Mouse (Mus musculus): ENCODE data around the gene Adk. TPM values are rescaled to one million over a fixed set of nuclear protein-coding genes. Genes with fewer than 3 reads are reported as not detected.

Adk gene
- total and polyA plus RNA-seq, 3 experiments: 69.0 to 479 (median 102) TPM

- no peaks in the 10 kb centered on the region for H3K27me3 ChIP-seq (ENCODE audit: control insufficient read depth in 1 of 2, insufficient read depth in 2 of 2, low read length in 2 of 2)
- peaks cover 7 to 15% of the 10 kb centered on the region in 2 experiments for H3K4me1 ChIP-seq (ENCODE audit: control insufficient read depth in 1 of 2, insufficient read depth in 2 of 2, low read length in 2 of 2)
- no peak overlapping the region for H3K9ac ChIP-seq (ENCODE audit: control insufficient read depth, low read depth, low read length, poor library complexity, severe bottlenecking)
- H3K9me3 ChIP-seq (replicated peaks; ENCODE audit: insufficient read depth, low read length): no peaks in the 10 kb centered on the region
- H3K79me2 ChIP-seq (ENCODE audit: control insufficient read depth, insufficient read depth, low read length, poor library complexity): no peaks in the 10 kb centered on the region
- H3K27ac ChIP-seq (ENCODE audit: control insufficient read depth, low read depth, low read length): no peak overlapping the region
- H3K36me3 ChIP-seq (ENCODE audit: control insufficient read depth in 1 of 2, insufficient read depth in 2 of 2, low read length in 2 of 2): peaks cover 0 to 13% of the 10 kb centered on the region in 2 experiments; a peak in 2 of 4 replicates
- TF ChIP-seq RCOR1 (IDR thresholded peaks at IDR 0.05; ENCODE audit: low read depth, low read length) (peak; percentile 59), JUND (IDR thresholded peaks at IDR 0.05; ENCODE audit: low read depth, low read length) (no peak), ETS1 (IDR thresholded peaks at IDR 0.05; ENCODE audit: low read depth, low read length) (no peak), ZKSCAN1 (IDR thresholded peaks at IDR 0.05; ENCODE audit: low read depth, low read length) (no peak), EP300 (IDR thresholded peaks at IDR 0.05; ENCODE audit: low read depth in 1 of 2, low read length in 2 of 2) (peak; percentile 52 to 70), POLR2AphosphoS5 (IDR thresholded peaks at IDR 0.05; ENCODE audit: borderline replicate concordance, low read depth, low read length) (no peak), MAFK (IDR thresholded peaks at IDR 0.05; ENCODE audit: borderline replicate concordance, low read depth, low read length) (no peak), GATA1 (IDR thresholded peaks at IDR 0.05; ENCODE audit: low read depth, low read length) (peak; percentile 67), CHD2 (IDR thresholded peaks at IDR 0.05; ENCODE audit: low read length) (no peak), UBTF (IDR thresholded peaks at IDR 0.05; ENCODE audit: borderline replicate concordance, insufficient read depth, low read depth, low read length) (no peak), SMC3 (IDR thresholded peaks at IDR 0.05; ENCODE audit: low read depth, low read length) (0 out of 2 replicates have a peak, but pooled peaks have one; percentile 5), TCF12 (IDR thresholded peaks at IDR 0.05; ENCODE audit: low read depth, low read length) (peak; percentile 20; the same call in 1 of the 2 replicates), ZMIZ1 (IDR thresholded peaks at IDR 0.05; ENCODE audit: low read depth, low read length) (no peak)
- no peak overlapping the region for H3K4me3 ChIP-seq (ENCODE audit: control insufficient read depth in 1 of 2, insufficient read depth in 1 of 2, low read depth in 2 of 2, low read length in 2 of 2)
- peak; percentile 58 for DNase-seq (ENCODE audit: low read depth, low spot score)
Measured at GRCm38 (mm10) chr14:21275786-21276185, 223.4 kb downstream of the Adk start.

GRCm38 (mm10) chr14:21278290-21278689 lies 225.9 kb downstream of the Adk start:
- no peak for DNase-seq (ENCODE audit: low read depth, low spot score)
- Histone ChIP-seq H3K4me1 (ENCODE audit: control insufficient read depth in 1 of 2, insufficient read depth in 2 of 2, low read length in 2 of 2) (peaks cover 7 to 15% of the 10 kb centered on the region in 2 experiments), H3K79me2 (ENCODE audit: control insufficient read depth, insufficient read depth, low read length, poor library complexity) (no peaks in the 10 kb centered on the region), H3K9me3 (replicated peaks; ENCODE audit: insufficient read depth, low read length) (no peaks in the 10 kb centered on the region), H3K36me3 (ENCODE audit: control insufficient read depth in 1 of 2, insufficient read depth in 2 of 2, low read length in 2 of 2) (peaks cover 0 to 13% of the 10 kb centered on the region in 2 experiments; a peak in 2 of 4 replicates), H3K27ac (ENCODE audit: control insufficient read depth, low read depth, low read length) (no peak overlapping the region), H3K9ac (ENCODE audit: control insufficient read depth, low read depth, low read length, poor library complexity, severe bottlenecking) (no peak overlapping the region), H3K27me3 (ENCODE audit: control insufficient read depth in 1 of 2, insufficient read depth in 2 of 2, low read length in 2 of 2) (no peaks in the 10 kb centered on the region), H3K4me3 (ENCODE audit: control insufficient read depth in 1 of 2, insufficient read depth in 1 of 2, low read depth in 2 of 2, low read length in 2 of 2) (no peak overlapping the region)
- no peak for TF ChIP-seq ELF1 (IDR thresholded peaks at IDR 0.05; ENCODE audit: low read depth, low read length)
- no peak for TF ChIP-seq BHLHE40 (IDR thresholded peaks at IDR 0.05; ENCODE audit: borderline replicate concordance, low read depth, low read length)
- no peak for TF ChIP-seq POLR2AphosphoS5 (IDR thresholded peaks at IDR 0.05; ENCODE audit: borderline replicate concordance, low read depth, low read length)
- no peak for TF ChIP-seq MEF2A (IDR thresholded peaks at IDR 0.05; ENCODE audit: extremely low read depth, insufficient replicate concordance, low read depth, low read length, poor library complexity, severe bottlenecking)
